Mouse (Mus musculus) neural tube, embryonic 11.5 days (tissue): ENCODE measurements at regions not wholly inside any gene's neighbourhood (a gene's known extent, or its start where the extent isn't known, plus 50 kb on each side); places are given as distances from the start of the nearest gene placed in this dataset.

Source experiments
- ATAC-seq: fragments of 200-750 bp; cut with Nextera tagmentation; 2 replicates; pipeline ENCODE4 v1.8.0; 2017; ENCODE audit warnings: moderate number of reproducible peaks, mild to moderate bottlenecking, moderate TSS enrichment, moderate library complexity; ENCODE audit not compliant: insufficient read depth, low FRiP score, low TSS enrichment
- DNase-seq: peaks from one replicate; pipeline ENCODE4 v3.0.0-alpha.2; 2015; ENCODE audit warnings: low spot score
- H3K27ac ChIP-seq: fragments of 300-500 bp; sonication (generic); 2 replicates; pipeline ENCODE4 v1.5.1; 2014; ENCODE audit warnings: low read depth, mild to moderate bottlenecking, low read length
- H3K27me3 ChIP-seq: fragments of 300-500 bp; sonication (generic); 2 replicates; pipeline ENCODE4 v1.6.1; 2014; ENCODE audit warnings: mild to moderate bottlenecking, low read length, mixed read lengths; ENCODE audit not compliant: control insufficient read depth, insufficient read depth
- H3K36me3 ChIP-seq: fragments of 300-500 bp; sonication (generic); 2 replicates; pipeline ENCODE4 v1.6.1; 2014; ENCODE audit warnings: mild to moderate bottlenecking, low read length, moderate library complexity, mixed read lengths; ENCODE audit not compliant: control insufficient read depth, insufficient read depth
- H3K4me1 ChIP-seq: fragments of 300-500 bp; sonication (generic); 2 replicates; pipeline ENCODE4 v1.6.1; 2014; ENCODE audit warnings: low read length, mixed read lengths; ENCODE audit not compliant: control insufficient read depth, insufficient read depth
- H3K4me2 ChIP-seq: fragments of 300-500 bp; sonication (generic); 2 replicates; pipeline ENCODE4 v1.6.1; 2014; ENCODE audit warnings: low read depth, mild to moderate bottlenecking, moderate library complexity
- H3K4me3 ChIP-seq: fragments of 300-500 bp; sonication (generic); 2 replicates; pipeline ENCODE4 v1.5.1; 2014; ENCODE audit warnings: low read depth, low read length
- H3K9ac ChIP-seq: fragments of 300-500 bp; sonication (generic); 2 replicates; pipeline ENCODE4 v1.6.1; 2014; ENCODE audit warnings: mild to moderate bottlenecking, low read length
- H3K9me3 ChIP-seq: fragments of 300-500 bp; sonication (generic); 2 replicates; pipeline ENCODE4 v1.6.1; 2016; ENCODE audit warnings: low read length; ENCODE audit not compliant: control insufficient read depth
- WGBS: fragments of 180-500 bp; shearing (Covaris S2); extraction: QIAGEN DNeasy Blood & Tissue Kit; methylation state at CpG from one replicate; pipeline ENCODE4 v1.1.7; 2014; 5-methylcytosine and 5-hydroxymethylcytosine counted together

DNA sequence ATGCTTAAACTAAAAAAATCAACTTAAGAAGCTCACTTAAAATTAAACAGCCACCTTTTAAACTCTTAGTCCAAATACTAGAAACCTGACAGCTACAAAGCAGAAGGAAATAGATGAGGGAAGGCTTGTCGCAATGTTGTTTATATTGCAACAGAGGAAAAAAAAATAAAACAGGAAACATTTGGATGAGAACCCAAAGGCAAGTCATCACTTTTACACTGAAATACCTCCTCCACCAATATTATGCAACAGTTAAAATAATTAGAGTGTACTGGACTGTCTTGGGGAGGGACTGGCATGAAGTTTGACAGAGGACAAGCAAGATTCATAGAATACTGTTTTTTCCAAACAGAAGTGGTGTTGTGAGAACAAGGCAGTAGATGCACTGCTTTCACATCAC is 263.6 kb upstream of the Slc30a5 start:
- no peak overlapping the region for H3K27ac ChIP-seq
- DNase-seq (no peak), ATAC-seq (no peak)
- H3K9ac ChIP-seq: no peak overlapping the region
- no peaks in the 10 kb centered on the region for H3K36me3 ChIP-seq
- no peaks in the 10 kb centered on the region for H3K4me1 ChIP-seq
- H3K4me2 ChIP-seq: no peak overlapping the region
- 83% methylated on average over 1 of the region's 1 CpGs for WGBS
- no peaks in the 10 kb centered on the region for H3K9me3 ChIP-seq
- no peak overlapping the region for H3K4me3 ChIP-seq
- H3K27me3 ChIP-seq: no peaks in the 10 kb centered on the region

DNA sequence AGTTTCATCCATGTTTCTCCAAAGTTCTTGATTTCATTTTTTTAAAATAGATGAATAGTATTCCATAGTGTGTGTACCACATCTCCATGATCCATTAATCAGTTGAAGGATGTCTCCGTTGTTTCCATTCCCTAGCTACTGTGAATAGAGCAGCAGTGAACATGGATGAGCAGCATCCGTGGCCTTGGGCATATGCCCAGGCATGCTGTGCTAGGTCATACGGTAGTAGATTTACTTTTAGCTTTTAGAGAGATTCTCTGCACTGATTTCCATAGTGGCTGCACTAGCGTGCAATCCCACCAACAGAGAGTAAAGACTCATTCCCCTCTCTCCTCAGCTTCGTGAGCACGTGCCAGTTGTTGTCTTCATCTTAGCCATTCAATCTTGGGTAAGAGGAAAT is 263.0 kb upstream of the Slc30a5 start:
- WGBS: 85% methylated on average over 6 of the region's 6 CpGs
- Histone ChIP-seq H3K27me3 (no peaks in the 10 kb centered on the region), H3K9me3 (no peaks in the 10 kb centered on the region), H3K4me1 (no peaks in the 10 kb centered on the region), H3K4me2 (no peak overlapping the region), H3K4me3 (no peak overlapping the region), H3K27ac (no peak overlapping the region), H3K9ac (no peak overlapping the region), H3K36me3 (no peaks in the 10 kb centered on the region)
- no peak for DNase-seq
- ATAC-seq: no peak

GRCm38 (mm10) chr13:101095057-101095831 is 262.0 kb upstream of the Slc30a5 start:
- no peaks in the 10 kb centered on the region for H3K9me3 ChIP-seq
- H3K4me3 ChIP-seq: no peak overlapping the region
- no peak for ATAC-seq
- no peak overlapping the region for H3K27ac ChIP-seq
- H3K27me3 ChIP-seq: no peaks in the 10 kb centered on the region
- H3K4me1 ChIP-seq: no peaks in the 10 kb centered on the region
- H3K4me2 ChIP-seq: no peak overlapping the region
- DNase-seq: no peak
- no peaks in the 10 kb centered on the region for H3K36me3 ChIP-seq
- H3K9ac ChIP-seq: no peak overlapping the region
- WGBS: 88% methylated on average over 6 of the region's 6 CpGs

- Histone ChIP-seq H3K9me3 (no peaks in the 10 kb centered on the region), H3K27ac (no peak overlapping the region), H3K4me1 (no peaks in the 10 kb centered on the region), H3K9ac (no peak overlapping the region), H3K4me3 (no peak overlapping the region), H3K27me3 (no peaks in the 10 kb centered on the region), H3K4me2 (no peak overlapping the region), H3K36me3 (no peaks in the 10 kb centered on the region)
- 85% methylated on average over 10 of the region's 10 CpGs for WGBS
- no peak for ATAC-seq
- DNase-seq: no peak
Observed at GRCm38 (mm10) chr13:101092743-101093131, 259.5 kb upstream of the Slc30a5 start.

DNA sequence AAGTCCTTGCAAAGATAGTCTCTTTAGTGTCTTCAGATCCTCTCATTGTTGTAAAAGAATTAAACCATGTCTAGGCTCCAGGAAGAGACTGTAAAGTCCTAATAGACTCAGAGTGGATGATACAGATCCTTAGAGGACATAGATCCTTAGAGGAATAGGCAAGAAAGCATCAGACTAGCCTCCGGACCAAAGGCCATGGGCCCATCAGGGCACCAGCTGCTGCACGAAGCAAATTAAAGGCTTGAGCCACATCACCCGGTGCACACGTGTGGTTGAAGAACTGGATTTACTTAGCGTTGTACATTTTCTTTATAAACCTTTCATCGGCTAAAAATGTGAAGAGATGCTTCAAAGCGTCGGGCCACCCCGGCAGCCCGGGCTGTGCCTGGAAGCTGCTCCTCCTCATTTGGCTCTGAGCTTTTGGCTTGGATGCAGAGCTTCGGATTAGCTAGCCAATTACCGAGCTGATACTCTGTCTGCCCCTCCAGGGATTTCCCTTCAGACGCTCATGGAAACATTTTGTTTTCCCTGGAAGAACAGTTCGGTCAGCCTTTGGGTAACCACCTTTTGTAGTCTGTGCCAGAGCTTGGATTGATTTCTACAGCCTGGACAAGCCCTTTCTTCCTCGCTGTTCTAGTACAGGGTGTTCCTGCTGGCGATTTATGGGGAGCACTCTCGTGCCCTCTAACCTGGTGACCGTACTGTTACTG is 259.0 kb upstream of the Slc30a5 start:
- no peaks in the 10 kb centered on the region for H3K27me3 ChIP-seq
- no peak overlapping the region for H3K27ac ChIP-seq
- no peak overlapping the region for H3K4me3 ChIP-seq
- DNase-seq: no peak
- 84% methylated on average over 18 of the region's 18 CpGs for WGBS
- H3K9me3 ChIP-seq: no peaks in the 10 kb centered on the region
- H3K4me1 ChIP-seq: no peaks in the 10 kb centered on the region
- H3K4me2 ChIP-seq: no peak overlapping the region
- no peak overlapping the region for H3K9ac ChIP-seq
- no peak for ATAC-seq
- no peaks in the 10 kb centered on the region for H3K36me3 ChIP-seq

DNA sequence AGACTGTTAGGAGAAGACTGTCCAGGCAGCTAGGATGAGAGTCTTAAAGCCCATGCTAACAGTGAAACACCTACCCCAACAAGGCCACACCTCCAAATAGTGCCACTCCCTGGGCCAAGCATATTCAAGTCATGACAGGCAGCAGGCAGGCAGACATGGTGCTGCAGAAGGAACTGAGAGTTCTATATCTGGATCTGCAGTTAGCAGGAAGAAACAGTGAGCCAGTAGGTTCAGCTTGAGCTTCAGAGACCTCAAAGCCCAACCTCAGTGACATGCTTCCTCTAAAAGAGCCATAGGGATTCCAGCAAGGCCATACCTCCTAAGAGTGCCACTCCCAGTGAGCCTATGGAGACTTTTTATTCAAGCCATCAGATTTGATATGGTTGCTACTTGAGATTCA is 252.0 kb upstream of the Slc30a5 start:
- Histone ChIP-seq H3K36me3 (no peaks in the 10 kb centered on the region), H3K9me3 (no peaks in the 10 kb centered on the region), H3K4me2 (no peak overlapping the region), H3K27ac (no peak overlapping the region), H3K9ac (no peak overlapping the region), H3K4me3 (no peak overlapping the region), H3K4me1 (no peaks in the 10 kb centered on the region), H3K27me3 (no peaks in the 10 kb centered on the region)
- DNase-seq: no peak
- no peak for ATAC-seq

DNA sequence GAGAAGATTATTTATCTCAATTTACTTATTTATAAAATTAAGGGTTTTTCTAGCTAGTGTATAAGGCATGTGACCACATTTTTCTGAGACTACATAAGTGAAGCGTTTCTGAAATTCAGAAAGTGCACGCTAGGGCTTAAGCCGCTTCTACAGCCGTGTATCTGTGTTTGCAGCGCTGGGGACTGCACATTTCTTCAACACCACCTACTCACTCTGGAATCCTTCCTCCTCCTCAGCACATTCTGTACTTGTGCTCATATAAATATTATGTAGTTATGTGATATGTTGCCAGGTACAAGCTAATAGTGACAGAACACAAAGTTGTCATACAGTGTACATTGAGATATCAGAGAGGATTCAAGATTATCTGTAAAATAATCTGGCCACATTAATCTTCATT is 251.0 kb upstream of the Slc30a5 start:
- ATAC-seq (no peak), DNase-seq (no peak)
- Histone ChIP-seq H3K4me2 (no peak overlapping the region), H3K4me1 (no peaks in the 10 kb centered on the region), H3K27ac (no peak overlapping the region), H3K27me3 (no peaks in the 10 kb centered on the region), H3K9me3 (no peaks in the 10 kb centered on the region), H3K36me3 (no peaks in the 10 kb centered on the region), H3K4me3 (no peak overlapping the region), H3K9ac (no peak overlapping the region)
- 97% methylated on average over 5 of the region's 5 CpGs for WGBS

- DNase-seq (no peak), ATAC-seq (no peak)
- no peak overlapping the region for H3K4me3 ChIP-seq
- no peak overlapping the region for H3K27ac ChIP-seq
- 81% methylated on average over 1 of the region's 1 CpGs for WGBS
- no peak overlapping the region for H3K4me2 ChIP-seq
- no peak overlapping the region for H3K9ac ChIP-seq
- no peaks in the 10 kb centered on the region for H3K4me1 ChIP-seq
- H3K36me3 ChIP-seq: no peaks in the 10 kb centered on the region
- H3K9me3 ChIP-seq: no peaks in the 10 kb centered on the region
- no peaks in the 10 kb centered on the region for H3K27me3 ChIP-seq
Observed at GRCm38 (mm10) chr13:101083416-101083815, 250.2 kb upstream of the Slc30a5 start.

DNA sequence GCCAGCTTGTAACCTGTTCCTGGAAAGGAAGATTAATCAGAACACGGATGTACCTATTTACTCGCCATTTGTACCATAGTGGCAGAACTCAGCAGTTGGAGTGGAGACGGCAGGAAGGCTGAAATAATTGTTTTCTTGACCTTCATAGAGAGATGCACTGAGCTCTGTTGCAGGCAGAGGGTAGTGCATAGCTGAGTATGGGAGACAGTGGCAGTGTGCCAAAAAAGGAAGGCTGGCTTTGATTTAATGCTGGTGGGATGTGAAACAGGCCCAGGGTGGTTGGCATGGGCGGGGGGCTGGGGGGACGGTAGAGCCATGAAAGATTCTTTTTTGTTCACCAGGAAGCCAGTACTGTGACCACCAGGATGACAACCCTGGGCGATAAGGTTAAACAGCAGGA is 235.3 kb upstream of the Slc30a5 start:
- no peaks in the 10 kb centered on the region for H3K36me3 ChIP-seq
- ATAC-seq: no peak
- no peaks in the 10 kb centered on the region for H3K27me3 ChIP-seq
- no peak overlapping the region for H3K9ac ChIP-seq
- WGBS: 82% methylated on average over 6 of the region's 6 CpGs
- no peaks in the 10 kb centered on the region for H3K9me3 ChIP-seq
- no peak overlapping the region for H3K27ac ChIP-seq
- no peaks in the 10 kb centered on the region for H3K4me1 ChIP-seq
- H3K4me3 ChIP-seq: no peak overlapping the region
- no peak overlapping the region for H3K4me2 ChIP-seq
- no peak for DNase-seq
